In the genomic region with DNA sequence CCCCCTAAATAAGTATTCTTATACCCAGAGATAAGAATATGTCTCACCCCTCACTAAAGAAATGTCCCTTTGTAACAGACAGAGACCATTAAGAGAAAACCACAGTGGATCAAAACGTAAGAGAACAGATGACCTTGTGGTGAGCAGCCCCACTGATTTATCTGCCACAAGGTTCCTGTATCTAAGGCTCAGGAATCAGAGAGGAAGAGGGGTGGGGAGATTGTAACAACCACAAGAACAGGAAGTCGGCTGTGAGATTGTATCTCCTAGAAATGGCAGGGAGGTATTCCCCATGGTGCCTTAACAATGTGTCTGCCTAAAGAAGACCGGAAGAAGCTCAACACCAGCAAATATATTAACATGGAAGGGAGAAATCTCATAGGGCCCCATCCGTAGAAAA, we compare ENCODE assay signal across 20 mouse cellular contexts. TPM values are rescaled to one million over a fixed set of nuclear protein-coding genes. Genes with fewer than 3 reads are reported as not detected.
DNase-seq lines count a peak whose midpoint lies in the region; ATAC-seq and TF ChIP-seq lines count a peak whose summit lies in the region.
"Had no signal": no experiment of that assay in that cellular context is flagged by ENCODE, and none has a peak within 500 bp of the region (broad histone marks: within the 10 kb centered on the region; RNA-seq: fewer than 3 reads in every experiment).

No protein-coding gene starts in this region.

- H3ac ChIP-seq in C2C12 (ENCODE audit: control insufficient read depth, insufficient read length, low read depth): no peak overlapping the region

- no peak overlapping the region for H3K4me3 ChIP-seq in C2C12 (ENCODE audit: insufficient read depth, poor library complexity, severe bottlenecking)
- H3K4me3 ChIP-seq: erythroblast, embryonic 14.5 days; forebrain, embryonic 15.5 days; heart, adult 2 months; heart, embryonic 15.5 days; hindbrain, embryonic 10.5 days; megakaryocyte, embryonic 14.5 days; neural tube, embryonic 13.5 days had no signal

- DNase-seq in 416B (ENCODE audit: low read depth): peak; percentile 87
- no peak for DNase-seq in ovary, adult 18-20 months (ENCODE audit: low spot score)
- no peak for DNase-seq in layer of hippocampus, postnatal 10 days (ENCODE audit: low spot score in 2 of 2)
- no peak for DNase-seq in retina, postnatal 1 day
- DNase-seq: cerebellum, postnatal 14 days; heart, adult 2 months; kidney, adult 8-10 months; layer of hippocampus, postnatal 36 days; liver; liver, postnatal 0 days had no signal

- ATAC-seq in activated CD4-positive, CD25-positive, alpha-beta regulatory T cell, adult 4 months: peak; percentile 98
- ATAC-seq in megakaryocyte progenitor cell, adult 5-6 weeks (replicated peaks; ENCODE audit: poor library complexity): peak; percentile 95
- ATAC-seq: forebrain, embryonic 15.5 days; liver, postnatal 0 days had no signal

- H3K36me3 ChIP-seq in C2C12 (ENCODE audit: control insufficient read depth, insufficient read depth): no peaks in the 10 kb centered on the region
- H3K36me3 ChIP-seq: forebrain, embryonic 15.5 days; heart, embryonic 15.5 days; hindbrain, embryonic 10.5 days; neural tube, embryonic 13.5 days had no signal

- H3K79me2 ChIP-seq in C2C12 (ENCODE audit: control insufficient read depth, insufficient read depth): no peaks in the 10 kb centered on the region

- H3K79me3 ChIP-seq in C2C12 (ENCODE audit: low read depth): no peaks in the 10 kb centered on the region

- no peaks in the 10 kb centered on the region for H3K27me3 ChIP-seq in C2C12 (ENCODE audit: control insufficient read depth, insufficient read depth, insufficient read length)
- H3K27me3 ChIP-seq: forebrain, embryonic 15.5 days; heart, embryonic 15.5 days; neural tube, embryonic 13.5 days had no signal

- no peak for TF ChIP-seq CTCF in C2C12 (IDR thresholded peaks at IDR 0.05; ENCODE audit: control insufficient read depth, insufficient read depth, insufficient read length)

TF ChIP-seq in C2C12, 6 proteins besides CTCF, POLR2A, EP300 and RAD21:
- no peak for TF ChIP-seq CEBPB (IDR thresholded peaks at IDR 0.05; ENCODE audit: low read depth)
- peak; percentile 14 for TF ChIP-seq USF1 (IDR thresholded peaks at IDR 0.05; ENCODE audit: low read depth)
TF ChIP-seq in C2C12: peak in this region for 1.

RNA-seq across cellular contexts. Expression of gene Casr, which starts 26.0 kb away (rescaled TPM):
- polyA plus RNA-seq in C2C12 (2012; fragmentation: generic; extraction: Trizol): not detected
- polyA plus RNA-seq in activated CD4-positive, CD25-positive, alpha-beta regulatory T cell, adult 4 months (2017; shearing (Covaris generic)): not detected
- not detected in 2 replicates for total RNA-seq in megakaryocyte progenitor cell, adult 5-6 weeks (2015)
- not detected in 2 replicates for total RNA-seq in megakaryocyte progenitor cell, adult 5-6 weeks (2017)
- 1 to 10 TPM; 1.7 to 2.3 TPM for total RNA-seq in layer of hippocampus, postnatal 10 days (2021)
- total RNA-seq: adrenal gland, adult 18-20 months had no signal
- polyA plus RNA-seq: erythroblast, embryonic 14.5 days; heart, adult 2 months; heart, embryonic 15.5 days; neural tube, embryonic 13.5 days had no signal
